Mouse (Mus musculus): ENCODE results near the gene Gas7. TPM values are rescaled to one million over a fixed set of nuclear protein-coding genes. Genes with fewer than 3 reads are reported as not detected.

The Gas7 gene
- polyA plus RNA-seq, 1 experiment from 2014 or later: 24.4 TPM

DNA sequence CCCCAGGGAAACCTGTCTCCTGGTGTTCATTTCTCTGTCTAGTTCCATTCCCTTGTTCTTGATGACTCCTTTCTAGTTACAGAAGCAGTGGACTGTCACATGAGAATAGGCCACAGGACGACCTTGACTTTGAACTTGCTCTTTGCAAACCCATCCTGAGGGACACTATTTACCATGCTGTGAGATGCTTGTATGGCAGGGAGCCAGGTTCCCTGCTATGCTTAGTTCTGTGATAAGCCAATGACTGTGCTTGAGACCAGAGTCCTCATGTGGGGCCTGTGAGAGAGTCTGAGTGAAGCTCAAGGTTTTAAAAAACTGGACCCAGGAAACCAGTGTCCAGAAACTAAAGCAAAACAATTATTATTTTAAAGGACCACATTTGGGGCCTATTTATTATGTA, 81.2 kb downstream of the Gas7 start:
- no peak for ATAC-seq (ENCODE audit: insufficient number of reproducible peaks, low FRiP score, low TSS enrichment, low read depth)
- no peaks in the 10 kb centered on the region for H3K9me3 ChIP-seq (replicated peaks)
- peaks cover 7% of the 10 kb centered on the region; the same call in 1 of the 2 replicates for H3K4me1 ChIP-seq
- WGBS: 70% methylated on average over 1 of the region's 1 CpGs
- no peak overlapping the region for H3K9ac ChIP-seq
- no peak overlapping the region for H3K27ac ChIP-seq (replicated peaks)
- H3K27me3 ChIP-seq: no peaks in the 10 kb centered on the region
- no peak overlapping the region for H3K4me3 ChIP-seq (replicated peaks)
- no peaks in the 10 kb centered on the region for H3K36me3 ChIP-seq
- no peak overlapping the region for H3K4me2 ChIP-seq (replicated peaks)

- Histone ChIP-seq H3K4me2 (replicated peaks) (no peak overlapping the region), H3K27me3 (no peaks in the 10 kb centered on the region), H3K4me3 (replicated peaks) (no peak overlapping the region), H3K9ac (no peak overlapping the region), H3K9me3 (replicated peaks) (no peaks in the 10 kb centered on the region), H3K4me1 (peaks cover 5% of the 10 kb centered on the region; the same call in 1 of the 2 replicates), H3K36me3 (no peaks in the 10 kb centered on the region), H3K27ac (replicated peaks) (no peak overlapping the region)
- 83% methylated on average over 4 of the region's 4 CpGs for WGBS
- ATAC-seq (ENCODE audit: insufficient number of reproducible peaks, low FRiP score, low TSS enrichment, low read depth): no peak
Measured at GRCm38 (mm10) chr11:67537353-67537752, 82.1 kb downstream of the Gas7 start.

DNA sequence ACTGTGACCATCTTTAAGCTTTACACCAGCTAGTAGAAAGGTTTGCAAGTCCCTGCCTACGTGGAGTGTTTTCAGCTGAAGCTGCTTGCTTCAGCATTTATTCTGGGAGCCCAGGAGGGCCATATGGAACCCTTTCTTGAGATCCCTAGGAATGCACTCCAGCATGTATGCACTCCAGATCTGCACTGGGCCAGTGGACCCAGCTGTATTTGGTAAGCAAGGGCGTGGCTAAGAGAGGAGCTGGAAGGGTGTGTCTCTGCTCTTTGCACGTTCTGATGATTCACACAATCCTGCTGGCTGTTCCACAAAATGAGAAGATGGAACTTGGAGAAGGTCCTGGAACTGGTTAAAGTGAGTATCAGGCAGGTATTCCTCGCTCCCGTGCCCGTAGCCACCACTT, 83.3 kb downstream of the Gas7 start:
- no peaks in the 10 kb centered on the region for H3K27me3 ChIP-seq
- no peak for ATAC-seq (ENCODE audit: insufficient number of reproducible peaks, low FRiP score, low TSS enrichment, low read depth)
- no peak overlapping the region for H3K4me2 ChIP-seq (replicated peaks)
- 69% methylated on average over 6 of the region's 6 CpGs for WGBS
- no peak overlapping the region for H3K9ac ChIP-seq
- H3K4me1 ChIP-seq: peaks cover 4% of the 10 kb centered on the region; the same call in 1 of the 2 replicates
- H3K36me3 ChIP-seq: no peaks in the 10 kb centered on the region
- no peaks in the 10 kb centered on the region for H3K9me3 ChIP-seq (replicated peaks)
- no peak overlapping the region for H3K4me3 ChIP-seq (replicated peaks)
- H3K27ac ChIP-seq (replicated peaks): no peak overlapping the region

GRCm38 (mm10) chr11:67544656-67545432, 89.6 kb downstream of the Gas7 start:
- no peak for ATAC-seq (ENCODE audit: insufficient number of reproducible peaks, low FRiP score, low TSS enrichment, low read depth)
- no peak overlapping the region for H3K4me3 ChIP-seq (replicated peaks)
- H3K27ac ChIP-seq (replicated peaks): peak overlapping the region; percentile 34; the same call in 1 of the 2 replicates
- no peaks in the 10 kb centered on the region for H3K9me3 ChIP-seq (replicated peaks)
- peaks cover 21% of the 10 kb centered on the region for H3K4me1 ChIP-seq
- WGBS: 36% methylated on average over 11 of the region's 11 CpGs
- H3K36me3 ChIP-seq: no peaks in the 10 kb centered on the region
- H3K9ac ChIP-seq: no peak overlapping the region
- no peaks in the 10 kb centered on the region for H3K27me3 ChIP-seq
- H3K4me2 ChIP-seq (replicated peaks): no peak overlapping the region

DNA sequence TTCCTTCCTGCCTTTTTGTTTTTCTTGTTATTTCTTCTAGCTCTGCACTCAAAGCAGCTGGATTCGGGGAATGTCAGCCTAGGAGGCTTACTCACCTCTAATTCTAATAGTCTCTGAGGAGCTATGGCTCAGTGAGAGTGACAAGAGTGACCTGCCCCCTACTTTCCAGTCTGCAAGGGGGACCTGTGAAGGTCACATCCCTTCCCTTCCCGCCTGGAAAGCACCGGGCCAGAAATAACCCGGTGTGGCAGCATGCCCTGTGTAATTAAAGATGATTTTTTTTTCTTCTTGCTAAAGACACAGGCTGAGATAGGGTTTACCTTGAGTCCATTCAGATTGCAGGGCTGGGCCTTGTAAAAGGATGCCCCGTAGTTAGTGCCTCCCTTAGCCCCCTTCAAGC, 91.3 kb downstream of the Gas7 start:
- Histone ChIP-seq H3K9ac (no peak overlapping the region), H3K36me3 (no peaks in the 10 kb centered on the region), H3K4me2 (replicated peaks) (no peak overlapping the region), H3K27me3 (no peaks in the 10 kb centered on the region), H3K4me1 (peaks cover 27% of the 10 kb centered on the region), H3K27ac (replicated peaks) (no peak overlapping the region), H3K9me3 (replicated peaks) (no peaks in the 10 kb centered on the region), H3K4me3 (replicated peaks) (no peak overlapping the region)
- WGBS: 24% methylated on average over 5 of the region's 5 CpGs
- no peak for ATAC-seq (ENCODE audit: insufficient number of reproducible peaks, low FRiP score, low TSS enrichment, low read depth)

DNA sequence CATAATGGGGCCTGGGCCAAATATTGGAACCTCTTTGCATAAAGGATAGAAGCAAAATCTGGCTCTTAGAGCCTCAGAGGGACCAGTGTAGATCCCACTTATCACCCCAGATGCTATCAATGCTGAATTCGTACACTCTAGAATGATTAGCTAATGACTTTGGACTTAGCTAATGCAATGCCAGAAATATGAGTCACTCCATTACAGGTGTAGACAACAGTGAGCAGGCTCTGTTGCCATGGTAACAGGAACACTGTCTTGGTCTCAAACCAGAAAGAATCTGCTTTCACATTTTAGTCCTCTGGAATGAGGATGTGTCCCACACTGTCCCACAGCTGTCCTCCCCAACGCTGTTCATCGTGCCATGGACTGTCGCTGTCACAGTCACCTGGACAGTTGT, 94.1 kb downstream of the Gas7 start:
- no peak overlapping the region for H3K27ac ChIP-seq (replicated peaks)
- no peaks in the 10 kb centered on the region for H3K36me3 ChIP-seq
- H3K9me3 ChIP-seq (replicated peaks): no peaks in the 10 kb centered on the region
- peaks cover 38% of the 10 kb centered on the region for H3K4me1 ChIP-seq
- H3K27me3 ChIP-seq: no peaks in the 10 kb centered on the region
- H3K4me3 ChIP-seq (replicated peaks): no peak overlapping the region
- H3K4me2 ChIP-seq (replicated peaks): no peak overlapping the region
- no peak; the same call in 1 of the 2 replicates for ATAC-seq (ENCODE audit: insufficient number of reproducible peaks, low FRiP score, low TSS enrichment, low read depth)
- no peak overlapping the region for H3K9ac ChIP-seq
- WGBS: 76% methylated on average over 4 of the region's 4 CpGs

DNA sequence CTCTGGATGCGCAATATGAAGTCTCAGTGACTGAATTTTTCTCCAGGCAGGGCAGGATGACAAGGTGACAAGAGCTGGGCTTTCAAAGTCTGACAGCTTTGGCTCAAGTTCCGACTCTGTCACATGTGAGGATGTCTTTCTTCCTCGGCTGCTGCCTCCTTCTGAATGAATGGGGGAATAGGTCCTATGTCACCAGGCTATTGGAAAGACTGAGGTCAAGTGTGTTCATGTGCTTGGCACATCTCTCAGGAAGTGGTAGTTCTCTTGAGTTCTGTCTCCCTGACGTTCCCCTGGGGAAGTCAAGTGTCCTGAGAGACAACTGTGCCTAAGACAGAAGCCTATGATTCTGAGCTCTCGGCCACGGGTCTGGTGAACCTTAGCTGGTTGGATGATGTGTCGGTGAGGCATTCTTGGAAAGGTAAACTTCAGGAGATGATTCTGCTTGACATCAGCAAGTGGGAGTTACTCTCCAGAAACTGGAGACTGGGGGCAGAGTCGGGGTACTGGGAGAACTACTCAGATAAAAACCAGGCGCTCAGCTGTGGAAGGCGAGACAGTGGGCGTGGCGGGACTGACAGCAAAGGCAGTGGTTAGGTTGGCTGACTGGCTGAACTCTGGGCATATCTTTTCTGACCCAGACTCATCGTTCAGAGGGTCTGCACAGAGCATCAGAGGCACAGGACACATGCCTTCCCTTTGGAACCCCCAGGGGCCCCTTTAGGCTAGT, 94.7 kb downstream of the Gas7 start:
- WGBS: 61% methylated on average over 13 of the region's 13 CpGs
- ATAC-seq (ENCODE audit: insufficient number of reproducible peaks, low FRiP score, low TSS enrichment, low read depth): no peak
- Histone ChIP-seq H3K27me3 (no peaks in the 10 kb centered on the region), H3K4me2 (replicated peaks) (no peak overlapping the region), H3K9ac (no peak overlapping the region), H3K4me1 (peaks cover 39% of the 10 kb centered on the region), H3K9me3 (replicated peaks) (no peaks in the 10 kb centered on the region), H3K36me3 (no peaks in the 10 kb centered on the region), H3K27ac (replicated peaks) (peak overlapping the region; percentile 18; the same call in 1 of the 2 replicates), H3K4me3 (replicated peaks) (no peak overlapping the region)

- Histone ChIP-seq H3K27ac (replicated peaks) (no peak overlapping the region), H3K9ac (no peak overlapping the region), H3K4me2 (replicated peaks) (no peak overlapping the region), H3K9me3 (replicated peaks) (no peaks in the 10 kb centered on the region), H3K4me3 (replicated peaks) (no peak overlapping the region), H3K27me3 (no peaks in the 10 kb centered on the region), H3K4me1 (peaks cover 27% of the 10 kb centered on the region), H3K36me3 (no peaks in the 10 kb centered on the region)
- WGBS: 76% methylated on average over 8 of the region's 8 CpGs
- ATAC-seq (ENCODE audit: insufficient number of reproducible peaks, low FRiP score, low TSS enrichment, low read depth): no peak
Measured at GRCm38 (mm10) chr11:67552400-67552799, 97.2 kb downstream of the Gas7 start.

DNA sequence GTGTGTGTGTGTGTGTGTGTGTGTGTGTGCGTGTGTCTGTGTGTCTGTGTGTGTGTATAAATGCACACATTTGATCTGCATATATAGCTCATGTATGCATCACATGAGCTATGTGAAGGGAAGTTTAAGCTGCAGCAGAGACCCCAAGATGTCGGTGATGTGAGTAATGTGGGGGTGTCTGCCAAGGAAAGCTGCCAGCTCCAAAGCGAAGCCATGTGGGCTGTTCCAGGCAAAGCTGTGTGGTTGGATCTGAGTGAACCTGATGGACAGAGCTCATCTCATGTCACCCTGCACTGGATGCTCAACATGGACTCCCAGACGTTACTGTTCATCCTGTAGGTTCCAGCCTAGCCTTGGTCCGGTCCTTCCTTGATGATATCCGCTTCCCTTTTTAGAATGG, 99.0 kb downstream of the Gas7 start:
- 0 out of 2 replicates have a peak overlapping the region, but pooled peaks have one; percentile 4 for H3K27ac ChIP-seq (replicated peaks)
- no peaks in the 10 kb centered on the region for H3K36me3 ChIP-seq
- H3K4me1 ChIP-seq: peaks cover 35% of the 10 kb centered on the region
- no peak overlapping the region for H3K9ac ChIP-seq
- H3K4me3 ChIP-seq (replicated peaks): no peak overlapping the region
- 82% methylated on average over 6 of the region's 6 CpGs for WGBS
- no peak overlapping the region for H3K4me2 ChIP-seq (replicated peaks)
- H3K9me3 ChIP-seq (replicated peaks): no peaks in the 10 kb centered on the region
- no peak for ATAC-seq (ENCODE audit: insufficient number of reproducible peaks, low FRiP score, low TSS enrichment, low read depth)
- no peaks in the 10 kb centered on the region for H3K27me3 ChIP-seq

DNA sequence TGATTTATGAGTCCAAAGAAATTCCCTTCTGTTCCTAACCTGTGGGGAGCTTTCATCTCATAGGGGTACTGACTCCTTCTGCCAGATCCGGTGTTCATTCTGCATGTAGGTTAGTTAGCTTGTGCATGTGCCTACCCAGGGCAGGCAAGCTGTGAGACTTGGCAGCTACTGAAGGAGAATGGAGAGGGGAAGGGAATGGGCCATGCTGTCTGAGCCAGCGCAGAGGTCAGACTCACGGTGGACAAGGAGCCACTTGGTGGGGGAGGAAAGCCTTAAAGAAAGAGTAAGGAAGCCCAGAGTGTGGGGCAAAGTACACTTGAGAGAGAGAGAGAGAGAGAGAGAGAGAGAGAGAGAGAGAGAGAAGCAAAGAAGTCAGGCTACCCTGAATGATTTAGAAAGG, 101.1 kb downstream of the Gas7 start:
- WGBS: 71% methylated on average over 3 of the region's 3 CpGs
- Histone ChIP-seq H3K36me3 (no peaks in the 10 kb centered on the region), H3K4me1 (peaks cover 27% of the 10 kb centered on the region), H3K27me3 (no peaks in the 10 kb centered on the region), H3K27ac (replicated peaks) (no peak overlapping the region), H3K4me3 (replicated peaks) (no peak overlapping the region), H3K4me2 (replicated peaks) (no peak overlapping the region), H3K9me3 (replicated peaks) (no peaks in the 10 kb centered on the region), H3K9ac (no peak overlapping the region)
- ATAC-seq (ENCODE audit: insufficient number of reproducible peaks, low FRiP score, low TSS enrichment, low read depth): no peak

- Histone ChIP-seq H3K4me3 (replicated peaks) (no peak overlapping the region), H3K9me3 (replicated peaks) (no peaks in the 10 kb centered on the region), H3K4me2 (replicated peaks) (0 out of 2 replicates have a peak overlapping the region, but pooled peaks have one; percentile 1), H3K27me3 (no peaks in the 10 kb centered on the region), H3K36me3 (no peaks in the 10 kb centered on the region), H3K4me1 (peaks cover 23% of the 10 kb centered on the region), H3K9ac (no peak overlapping the region), H3K27ac (replicated peaks) (peak overlapping the region; percentile 71)
- 37% methylated on average over 9 of the region's 9 CpGs for WGBS
- ATAC-seq (ENCODE audit: insufficient number of reproducible peaks, low FRiP score, low TSS enrichment, low read depth): no peak
Measured at GRCm38 (mm10) chr11:67558772-67559448, 103.7 kb downstream of the Gas7 start.
